Mouse (Mus musculus): ENCODE measurements at regions not wholly inside any gene's neighbourhood (a gene's known extent, or its start where the extent isn't known, plus 50 kb on each side); places are given as distances from the start of the nearest gene placed in this dataset.
A peak's percentile ranks its signal among the peaks of the same experiment; 100 is the strongest.

DNA sequence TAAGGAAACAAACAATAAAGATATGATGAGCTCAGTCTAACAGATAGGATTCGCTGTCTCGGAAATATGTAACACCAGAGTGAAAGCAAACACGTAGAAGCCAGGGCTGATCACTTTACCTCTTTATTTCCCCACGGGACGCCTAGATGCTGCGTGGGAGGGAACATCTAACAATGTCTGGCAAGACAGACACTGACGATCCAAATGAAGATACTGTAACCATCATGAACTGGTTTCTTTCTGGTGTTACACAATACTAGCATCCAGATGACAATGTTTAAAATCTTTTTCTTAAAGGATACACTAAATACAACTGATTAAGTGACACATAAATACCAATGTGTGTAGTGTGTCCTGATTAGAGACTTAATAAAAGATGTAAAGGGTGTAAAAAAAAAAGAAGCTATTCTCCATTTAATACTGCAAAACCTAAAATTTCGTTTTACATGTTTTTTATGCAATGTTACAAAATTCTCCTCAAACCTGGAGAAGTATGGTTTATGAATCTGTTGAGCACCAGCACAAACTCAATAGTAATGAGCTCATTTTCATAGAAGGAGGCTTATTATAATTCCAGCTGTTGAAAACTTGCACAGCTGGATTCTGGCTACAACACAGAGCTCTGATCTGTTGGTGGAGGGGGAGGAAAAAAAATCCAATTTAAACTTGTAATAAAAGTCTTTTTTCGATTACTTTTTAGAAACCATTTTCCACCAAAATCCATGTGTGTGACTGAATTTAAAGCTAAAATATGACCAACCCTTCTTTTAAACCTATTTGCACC lies 148.5 kb upstream of the Fn1 start:
- H3K9me3 ChIP-seq (ENCODE audit: control insufficient read depth, low read length), result no peaks in the 10 kb centered on the region
- H3K27me3 ChIP-seq (replicated peaks; ENCODE audit: control insufficient read depth, insufficient read depth, low read length), result no peaks in the 10 kb centered on the region
- no peak overlapping the region for H3K4me3 ChIP-seq (replicated peaks; ENCODE audit: low read length)
- no peak for ATAC-seq
- no peak overlapping the region for H3K27ac ChIP-seq (ENCODE audit: low read length)
- H3K9ac ChIP-seq (replicated peaks; ENCODE audit: low read depth, low read length), result no peak overlapping the region
- no peaks in the 10 kb centered on the region for H3K4me1 ChIP-seq (replicated peaks; ENCODE audit: control insufficient read depth, insufficient read depth, low read length)
- no peak overlapping the region for H3K4me2 ChIP-seq (ENCODE audit: low read length)
- 70% methylated on average over 9 of the region's 9 CpGs for WGBS
- H3K36me3 ChIP-seq (ENCODE audit: control insufficient read depth, insufficient read depth), result no peaks in the 10 kb centered on the region

DNA sequence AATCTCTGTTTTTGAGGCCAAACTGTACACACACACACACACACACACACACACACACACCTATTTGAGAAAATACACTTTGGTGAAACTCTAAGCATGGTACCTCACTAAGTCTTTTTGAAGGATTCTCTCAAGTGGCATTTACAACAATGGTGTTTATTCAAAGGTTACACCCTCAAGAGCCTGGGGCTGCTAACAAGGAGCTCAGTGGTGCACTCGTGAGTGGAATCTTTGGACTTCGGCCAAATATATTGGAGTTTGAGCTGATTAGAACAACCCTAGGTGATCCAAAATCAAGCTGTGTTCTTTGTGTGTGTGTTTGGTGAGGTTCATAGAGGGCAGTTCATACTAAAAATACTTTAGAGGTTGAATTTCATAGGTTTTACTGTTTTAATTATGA lies 147.6 kb upstream of the Fn1 start:
- Histone ChIP-seq H3K4me1 (replicated peaks; ENCODE audit: control insufficient read depth, insufficient read depth, low read length) (no peaks in the 10 kb centered on the region), H3K9me3 (ENCODE audit: control insufficient read depth, low read length) (no peaks in the 10 kb centered on the region), H3K36me3 (ENCODE audit: control insufficient read depth, insufficient read depth) (no peaks in the 10 kb centered on the region), H3K4me3 (replicated peaks; ENCODE audit: low read length) (no peak overlapping the region), H3K4me2 (ENCODE audit: low read length) (no peak overlapping the region), H3K27ac (ENCODE audit: low read length) (no peak overlapping the region), H3K27me3 (replicated peaks; ENCODE audit: control insufficient read depth, insufficient read depth, low read length) (no peaks in the 10 kb centered on the region), H3K9ac (replicated peaks; ENCODE audit: low read depth, low read length) (no peak overlapping the region)
- WGBS, result 18% methylated on average over 2 of the region's 2 CpGs
- ATAC-seq, result no peak

DNA sequence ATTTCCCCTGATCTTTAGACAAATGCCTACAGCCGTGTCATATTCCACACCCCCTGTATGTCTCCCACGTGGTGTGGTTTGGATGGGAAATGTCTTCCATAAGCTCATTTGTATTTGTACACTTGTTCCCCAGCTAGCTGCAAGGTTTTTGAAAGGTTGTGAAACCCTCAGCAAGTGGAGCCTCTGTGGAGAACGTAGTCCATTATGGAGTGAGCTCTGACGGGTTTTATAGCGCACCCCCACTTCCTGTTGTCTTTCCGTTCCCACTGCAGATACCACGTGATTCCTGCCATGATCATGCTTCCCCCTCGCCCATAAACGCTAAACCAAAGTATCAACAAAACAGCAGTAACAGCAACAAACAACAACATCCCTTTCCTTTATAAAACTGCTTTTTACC lies 145.6 kb upstream of the Fn1 start:
- Histone ChIP-seq H3K9me3 (ENCODE audit: control insufficient read depth, low read length) (no peaks in the 10 kb centered on the region), H3K27ac (ENCODE audit: low read length) (no peak overlapping the region), H3K4me1 (replicated peaks; ENCODE audit: control insufficient read depth, insufficient read depth, low read length) (no peaks in the 10 kb centered on the region), H3K27me3 (replicated peaks; ENCODE audit: control insufficient read depth, insufficient read depth, low read length) (no peaks in the 10 kb centered on the region), H3K4me3 (replicated peaks; ENCODE audit: low read length) (no peak overlapping the region), H3K36me3 (ENCODE audit: control insufficient read depth, insufficient read depth) (no peaks in the 10 kb centered on the region), H3K4me2 (ENCODE audit: low read length) (no peak overlapping the region), H3K9ac (replicated peaks; ENCODE audit: low read depth, low read length) (no peak overlapping the region)
- no peak for ATAC-seq
- 83% methylated on average over 9 of the region's 9 CpGs for WGBS

DNA sequence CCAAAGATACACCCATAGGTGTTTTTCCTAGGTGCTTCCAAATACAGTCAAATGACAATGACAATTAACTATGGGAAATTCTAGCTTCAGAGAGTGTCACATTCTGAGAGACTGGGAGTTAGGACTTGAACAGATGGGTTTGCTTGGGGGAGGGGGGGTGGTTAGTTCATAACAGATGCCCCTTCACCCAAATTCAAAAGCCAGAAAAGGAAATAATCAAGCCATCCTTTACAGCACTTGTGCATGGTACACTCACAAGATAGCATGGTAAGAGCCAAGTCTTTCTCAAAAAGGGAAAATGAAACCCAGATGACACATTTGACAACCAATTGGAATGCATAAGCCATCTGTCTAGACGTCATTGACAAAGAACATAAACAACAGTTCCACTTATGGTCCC lies 135.4 kb upstream of the Fn1 start:
- no peak overlapping the region for H3K4me3 ChIP-seq (replicated peaks; ENCODE audit: low read length)
- H3K27ac ChIP-seq (ENCODE audit: low read length), result 0 out of 2 replicates have a peak overlapping the region, but pooled peaks have one; percentile 28
- H3K4me1 ChIP-seq (replicated peaks; ENCODE audit: control insufficient read depth, insufficient read depth, low read length), result peaks cover 6% of the 10 kb centered on the region; the same call in 1 of the 2 replicates
- no peak overlapping the region for H3K4me2 ChIP-seq (ENCODE audit: low read length)
- no peak overlapping the region for H3K9ac ChIP-seq (replicated peaks; ENCODE audit: low read depth, low read length)
- peak; percentile 83 for ATAC-seq
- WGBS, result 47% methylated on average over 1 of the region's 1 CpGs
- no peaks in the 10 kb centered on the region for H3K9me3 ChIP-seq (ENCODE audit: control insufficient read depth, low read length)
- H3K36me3 ChIP-seq (ENCODE audit: control insufficient read depth, insufficient read depth), result no peaks in the 10 kb centered on the region
- H3K27me3 ChIP-seq (replicated peaks; ENCODE audit: control insufficient read depth, insufficient read depth, low read length), result no peaks in the 10 kb centered on the region

DNA sequence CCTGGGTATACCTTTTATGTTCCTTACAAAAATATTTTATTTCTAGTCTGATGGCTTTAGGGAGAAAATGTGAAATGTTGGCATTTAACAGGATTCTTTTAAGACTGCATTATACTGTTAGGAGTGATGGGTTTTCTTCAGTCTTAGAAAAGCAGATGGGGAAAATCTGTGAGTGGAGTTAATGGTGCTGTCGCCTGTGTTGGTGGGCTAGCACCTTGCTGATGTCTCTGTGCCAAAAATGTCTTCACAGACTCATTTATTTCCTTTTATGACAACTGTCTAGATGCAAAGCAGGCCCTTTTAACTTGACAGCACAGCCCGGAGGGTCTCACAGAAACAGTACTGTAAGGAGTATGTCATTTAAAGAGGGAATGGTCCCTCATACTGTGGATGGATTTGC lies 131.9 kb upstream of the Fn1 start:
- Histone ChIP-seq H3K4me2 (ENCODE audit: low read length) (no peak overlapping the region), H3K27ac (ENCODE audit: low read length) (no peak overlapping the region), H3K4me3 (replicated peaks; ENCODE audit: low read length) (no peak overlapping the region), H3K9ac (replicated peaks; ENCODE audit: low read depth, low read length) (no peak overlapping the region), H3K4me1 (replicated peaks; ENCODE audit: control insufficient read depth, insufficient read depth, low read length) (peaks cover 6% of the 10 kb centered on the region; the same call in 1 of the 2 replicates), H3K27me3 (replicated peaks; ENCODE audit: control insufficient read depth, insufficient read depth, low read length) (no peaks in the 10 kb centered on the region), H3K9me3 (ENCODE audit: control insufficient read depth, low read length) (no peaks in the 10 kb centered on the region), H3K36me3 (ENCODE audit: control insufficient read depth, insufficient read depth) (no peaks in the 10 kb centered on the region)
- 65% methylated on average over 2 of the region's 2 CpGs for WGBS
- peak; percentile 57 for ATAC-seq

DNA sequence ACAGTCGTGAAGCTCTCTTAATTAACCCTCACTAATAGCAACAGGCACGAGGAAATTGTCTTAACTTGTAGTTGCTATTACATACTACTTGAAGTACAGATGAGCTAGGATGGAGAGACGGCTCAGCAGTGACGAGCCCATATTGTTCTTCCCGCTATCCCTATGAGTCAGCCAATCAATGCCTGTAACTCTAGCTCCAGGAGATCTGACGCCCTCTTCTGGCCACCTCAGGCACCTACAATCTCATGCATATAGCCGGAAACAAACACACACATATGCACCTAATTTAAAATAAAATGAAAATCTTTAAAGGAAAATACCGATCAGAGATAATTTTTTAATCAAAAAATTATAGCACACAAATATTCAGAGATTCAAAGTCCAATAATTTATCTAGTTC lies 125.3 kb upstream of the Fn1 start:
- no peak overlapping the region for H3K4me2 ChIP-seq (ENCODE audit: low read length)
- H3K4me3 ChIP-seq (replicated peaks; ENCODE audit: low read length), result no peak overlapping the region
- no peak for ATAC-seq
- WGBS, result 86% methylated on average over 8 of the region's 8 CpGs
- no peaks in the 10 kb centered on the region for H3K27me3 ChIP-seq (replicated peaks; ENCODE audit: control insufficient read depth, insufficient read depth, low read length)
- 0 out of 2 replicates have a peak, but pooled peaks cover 2% of the 10 kb centered on the region for H3K4me1 ChIP-seq (replicated peaks; ENCODE audit: control insufficient read depth, insufficient read depth, low read length)
- no peak overlapping the region for H3K9ac ChIP-seq (replicated peaks; ENCODE audit: low read depth, low read length)
- no peaks in the 10 kb centered on the region for H3K9me3 ChIP-seq (ENCODE audit: control insufficient read depth, low read length)
- no peak overlapping the region for H3K27ac ChIP-seq (ENCODE audit: low read length)
- no peaks in the 10 kb centered on the region for H3K36me3 ChIP-seq (ENCODE audit: control insufficient read depth, insufficient read depth)

DNA sequence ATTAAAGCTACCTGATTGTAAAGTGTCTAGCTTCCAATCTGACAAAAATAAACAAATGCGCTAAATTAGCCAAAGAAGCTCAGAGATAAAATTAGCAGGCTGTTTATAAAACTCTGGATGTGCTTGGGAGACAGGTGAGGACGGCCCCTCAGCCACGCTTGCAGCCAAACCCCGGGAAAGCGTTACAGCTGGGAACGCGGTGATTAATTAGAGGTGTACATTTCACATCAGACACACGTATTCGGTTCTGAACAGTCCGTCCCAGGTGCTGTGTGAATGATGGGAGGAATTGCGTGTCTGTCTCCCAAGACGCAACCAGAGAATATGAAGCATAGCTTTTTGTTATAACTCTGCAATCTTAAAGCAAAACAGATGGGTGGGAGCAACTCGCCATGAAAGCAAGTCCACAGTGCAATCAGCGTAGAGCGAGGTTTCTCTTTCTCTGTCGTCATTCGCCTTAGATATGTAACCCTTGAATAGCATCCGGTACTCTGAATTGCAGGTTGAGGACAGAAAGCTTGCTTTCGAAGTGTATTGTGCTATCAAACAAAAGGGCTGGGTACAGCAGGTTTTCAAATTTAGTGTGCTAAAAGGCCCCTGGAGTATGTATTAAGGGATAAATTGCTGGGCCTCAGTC lies 123.0 kb upstream of the Fn1 start:
- WGBS, result 53% methylated on average over 19 of the region's 19 CpGs
- Histone ChIP-seq H3K27ac (ENCODE audit: low read length) (peak overlapping the region; percentile 24), H3K9ac (replicated peaks; ENCODE audit: low read depth, low read length) (no peak overlapping the region), H3K4me2 (ENCODE audit: low read length) (peak overlapping the region; percentile 27; the same call in 1 of the 2 replicates), H3K4me3 (replicated peaks; ENCODE audit: low read length) (peak overlapping the region; percentile 8; the same call in 1 of the 2 replicates), H3K36me3 (ENCODE audit: control insufficient read depth, insufficient read depth) (no peaks in the 10 kb centered on the region), H3K9me3 (ENCODE audit: control insufficient read depth, low read length) (no peaks in the 10 kb centered on the region), H3K4me1 (replicated peaks; ENCODE audit: control insufficient read depth, insufficient read depth, low read length) (0 out of 2 replicates have a peak, but pooled peaks cover 2% of the 10 kb centered on the region), H3K27me3 (replicated peaks; ENCODE audit: control insufficient read depth, insufficient read depth, low read length) (no peaks in the 10 kb centered on the region)
- ATAC-seq, result peak; percentile 49

DNA sequence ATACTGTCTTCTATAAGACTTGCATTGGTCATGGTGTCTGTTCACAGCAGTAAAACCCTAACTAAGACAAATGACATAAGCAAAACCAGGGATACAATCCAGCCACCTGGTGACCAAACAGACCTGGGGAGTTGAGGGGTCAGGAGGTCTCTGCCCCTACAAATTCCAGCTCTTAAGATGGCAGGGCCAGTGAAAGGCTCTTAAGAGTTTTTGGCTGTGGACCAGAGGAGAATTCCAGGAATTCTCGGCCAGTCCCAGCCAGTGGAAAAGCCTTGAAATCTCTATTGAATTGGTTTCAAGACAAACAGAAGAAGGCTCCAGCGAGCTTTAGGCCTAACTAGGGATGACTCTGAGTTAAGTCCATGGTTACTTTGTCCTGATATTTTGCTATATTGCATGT lies 119.5 kb upstream of the Fn1 start:
- Histone ChIP-seq H3K4me1 (replicated peaks; ENCODE audit: control insufficient read depth, insufficient read depth, low read length) (0 out of 2 replicates have a peak, but pooled peaks cover 2% of the 10 kb centered on the region), H3K27me3 (replicated peaks; ENCODE audit: control insufficient read depth, insufficient read depth, low read length) (no peaks in the 10 kb centered on the region), H3K27ac (ENCODE audit: low read length) (no peak overlapping the region), H3K9me3 (ENCODE audit: control insufficient read depth, low read length) (no peaks in the 10 kb centered on the region), H3K4me2 (ENCODE audit: low read length) (no peak overlapping the region), H3K4me3 (replicated peaks; ENCODE audit: low read length) (no peak overlapping the region), H3K9ac (replicated peaks; ENCODE audit: low read depth, low read length) (no peak overlapping the region), H3K36me3 (ENCODE audit: control insufficient read depth, insufficient read depth) (no peaks in the 10 kb centered on the region)
- 70% methylated on average over 2 of the region's 2 CpGs for WGBS
- ATAC-seq, result no peak

DNA sequence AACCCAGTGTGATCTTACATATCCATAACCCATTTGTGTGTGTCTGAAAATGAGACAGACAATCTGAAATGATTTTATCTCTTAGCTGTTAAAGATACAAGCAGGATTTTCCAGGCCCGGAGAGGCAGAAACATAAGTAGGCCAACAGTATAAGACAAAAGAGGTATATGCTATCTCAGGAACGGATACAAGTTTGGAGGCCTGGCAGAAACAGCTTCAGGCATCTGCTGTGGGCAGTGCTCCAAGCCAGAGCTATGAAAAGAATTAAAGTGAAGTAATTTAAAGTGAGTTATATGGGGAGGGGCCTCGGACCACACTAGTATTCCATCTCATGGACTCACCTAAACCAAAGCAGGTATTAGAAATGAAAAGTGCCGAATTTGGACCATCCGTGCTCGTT lies 118.8 kb upstream of the Fn1 start:
- H3K27me3 ChIP-seq (replicated peaks; ENCODE audit: control insufficient read depth, insufficient read depth, low read length), result no peaks in the 10 kb centered on the region
- H3K9ac ChIP-seq (replicated peaks; ENCODE audit: low read depth, low read length), result no peak overlapping the region
- ATAC-seq, result no peak
- H3K9me3 ChIP-seq (ENCODE audit: control insufficient read depth, low read length), result no peaks in the 10 kb centered on the region
- no peak overlapping the region for H3K27ac ChIP-seq (ENCODE audit: low read length)
- no peak overlapping the region for H3K4me2 ChIP-seq (ENCODE audit: low read length)
- no peaks in the 10 kb centered on the region for H3K36me3 ChIP-seq (ENCODE audit: control insufficient read depth, insufficient read depth)
- H3K4me3 ChIP-seq (replicated peaks; ENCODE audit: low read length), result no peak overlapping the region
- WGBS, result 82% methylated on average over 6 of the region's 6 CpGs
- 0 out of 2 replicates have a peak, but pooled peaks cover 2% of the 10 kb centered on the region for H3K4me1 ChIP-seq (replicated peaks; ENCODE audit: control insufficient read depth, insufficient read depth, low read length)

Measured in forebrain, embryonic 16.5 days (tissue).